Comparison of ENCODE assay signal across 8 mouse cellular contexts in genomic region chr13:48694090-48695064, GRCm38 (mm10). TPM values are rescaled to one million over a fixed set of nuclear protein-coding genes. Genes with fewer than 3 reads are reported as not detected.
DNase-seq lines count a peak whose midpoint lies in the region; ATAC-seq and TF ChIP-seq lines count a peak whose summit lies in the region.

No protein-coding gene starts in this region.

- 0 out of 2 replicates have a peak, but pooled peaks cover 11% of the 10 kb centered on the region for H3K27me3 ChIP-seq in kidney, embryonic 16.5 days (ENCODE audit: insufficient read depth, low read length)
- no peaks in the 10 kb centered on the region for H3K27me3 ChIP-seq in embryonic facial prominence, embryonic 14.5 days (replicated peaks; ENCODE audit: control insufficient read depth, insufficient read depth, low read length)
- H3K27me3 ChIP-seq in stomach, embryonic 14.5 days (ENCODE audit: control insufficient read depth, insufficient read depth, low read length) = no peaks in the 10 kb centered on the region

- no peak for TF ChIP-seq CTCF in left cerebral cortex, adult 2 months (IDR thresholded peaks at IDR 0.05)

- no peak overlapping the region for H3K9ac ChIP-seq in kidney, embryonic 16.5 days (replicated peaks; ENCODE audit: low read length)
- H3K9ac ChIP-seq in embryonic facial prominence, embryonic 14.5 days (ENCODE audit: low read depth, low read length) = no peak overlapping the region
- H3K9ac ChIP-seq in stomach, embryonic 14.5 days (replicated peaks; ENCODE audit: low read depth, low read length) = no peak overlapping the region

- ATAC-seq in kidney, embryonic 16.5 days (ENCODE audit: low FRiP score, low TSS enrichment) = peak; percentile 52; the same call in 1 of the 2 replicates
- ATAC-seq in embryonic facial prominence, embryonic 14.5 days (ENCODE audit: low read depth) = 0 out of 2 replicates have a peak, but pooled peaks have one; percentile 3
- ATAC-seq in stomach, embryonic 14.5 days (ENCODE audit: insufficient number of reproducible peaks, insufficient read depth, low FRiP score, low read depth) = peak; percentile 82
- no peak for ATAC-seq in monocyte, adult 5-6 weeks (replicated peaks; ENCODE audit: insufficient number of reproducible peaks, low FRiP score, low TSS enrichment, poor library complexity, severe bottlenecking)
- ATAC-seq in CD4-positive, CD25-positive, alpha-beta regulatory T cell, adult 4 months = no peak

- intact Hi-C loops in left cerebral cortex, adult 2 months (cut with DNase I) = no loop called here

- H3K27ac ChIP-seq in kidney, embryonic 16.5 days (ENCODE audit: low read length) = no peak overlapping the region
- peak overlapping the region; percentile 44; the same call in 1 of the 2 replicates for H3K27ac ChIP-seq in embryonic facial prominence, embryonic 14.5 days (replicated peaks; ENCODE audit: low read depth, low read length)
- H3K27ac ChIP-seq in left cerebral cortex, adult 2 months = no peak overlapping the region
- H3K27ac ChIP-seq in stomach, embryonic 14.5 days (ENCODE audit: low read length) = peak overlapping the region; percentile 92

- no peaks in the 10 kb centered on the region for H3K36me3 ChIP-seq in kidney, embryonic 16.5 days (ENCODE audit: insufficient read depth, low read length)
- no peaks in the 10 kb centered on the region for H3K36me3 ChIP-seq in embryonic facial prominence, embryonic 14.5 days (ENCODE audit: control insufficient read depth, insufficient read depth, low read length)
- no peaks in the 10 kb centered on the region for H3K36me3 ChIP-seq in stomach, embryonic 14.5 days (ENCODE audit: control insufficient read depth, insufficient read depth, low read length)

- peaks cover 9% of the 10 kb centered on the region for H3K9me3 ChIP-seq in kidney, embryonic 16.5 days (ENCODE audit: low read length)
- peaks cover 9% of the 10 kb centered on the region; the same call in 1 of the 2 replicates for H3K9me3 ChIP-seq in embryonic facial prominence, embryonic 14.5 days (ENCODE audit: control insufficient read depth, low read length)
- H3K9me3 ChIP-seq in stomach, embryonic 14.5 days (ENCODE audit: control insufficient read depth, low read depth, low read length) = no peaks in the 10 kb centered on the region

- DNase-seq in kidney, postnatal 36 days = no peak
- peak; percentile 73 for DNase-seq in embryonic facial prominence, embryonic 14.5 days (ENCODE audit: low spot score)
- DNase-seq in heart, adult 8-10 months (ENCODE audit: low spot score) = peak; percentile 36
- peak; percentile 43 to 58 for DNase-seq in left cerebral cortex, adult 2 months (ENCODE audit: extremely low spot score in 1 of 2, low spot score in 2 of 2)

- no peak overlapping the region for H3K4me3 ChIP-seq in kidney, embryonic 16.5 days (ENCODE audit: low read length)
- no peak overlapping the region for H3K4me3 ChIP-seq in embryonic facial prominence, embryonic 14.5 days (ENCODE audit: low read depth, low read length)
- H3K4me3 ChIP-seq in left cerebral cortex, adult 2 months = no peak overlapping the region
- H3K4me3 ChIP-seq in stomach, embryonic 14.5 days (ENCODE audit: low read depth, low read length) = 0 out of 2 replicates have a peak overlapping the region, but pooled peaks have one; percentile 3

- H3K4me1 ChIP-seq in kidney, embryonic 16.5 days (ENCODE audit: insufficient read depth, low read length) = peaks cover 7% of the 10 kb centered on the region; the same call in 1 of the 2 replicates
- peaks cover 16% of the 10 kb centered on the region for H3K4me1 ChIP-seq in embryonic facial prominence, embryonic 14.5 days (ENCODE audit: control insufficient read depth, insufficient read depth, low read length)
- H3K4me1 ChIP-seq in stomach, embryonic 14.5 days (ENCODE audit: control insufficient read depth, insufficient read depth, low read length) = peaks cover 38% of the 10 kb centered on the region

- H3K4me2 ChIP-seq in kidney, embryonic 16.5 days (replicated peaks; ENCODE audit: low read depth, low read length) = peak overlapping the region; percentile 4
- no peak overlapping the region for H3K4me2 ChIP-seq in embryonic facial prominence, embryonic 14.5 days (ENCODE audit: low read depth, low read length)
- H3K4me2 ChIP-seq in stomach, embryonic 14.5 days (replicated peaks; ENCODE audit: low read depth, low read length) = peak overlapping the region; percentile 25

- WGBS in kidney, embryonic 16.5 days = 27% methylated on average over 27 of the region's 27 CpGs
- 52% methylated on average over 27 of the region's 27 CpGs for WGBS in embryonic facial prominence, embryonic 14.5 days
- WGBS in stomach, embryonic 14.5 days = 17% methylated on average over 27 of the region's 27 CpGs

RNA-seq across cellular contexts. Expression of gene Barx1, which starts 31.6 kb away (rescaled TPM):
- 0.11 and 0.13 TPM in 2 replicates for polyA plus RNA-seq in kidney, embryonic 16.5 days (2015; fragmentation: Nextera tagmentation; extraction: Ambion mirVana)
- 30.9 and 34.4 TPM in 2 replicates for polyA plus RNA-seq in embryonic facial prominence, embryonic 14.5 days (2014; fragmentation: Nextera tagmentation; extraction: Ambion mirVana)
- total RNA-seq in heart, adult 8-10 months (2022) = not detected
- total RNA-seq in left cerebral cortex, adult 2 months (2021) = not detected
- polyA plus RNA-seq in stomach, embryonic 14.5 days (2014; fragmentation: Nextera tagmentation; extraction: Ambion mirVana) = 128 and 141 TPM in 2 replicates
- not detected in 3 replicates for total RNA-seq in monocyte, adult 5-6 weeks (2017)
- polyA plus RNA-seq in CD4-positive, CD25-positive, alpha-beta regulatory T cell, adult 4 months (2017; shearing (Covaris generic)) = not detected

Comparison
In these comparisons a context has a peak if more than half of its experiments do, and no peak if none do; other contexts are left out.
1. ATAC-seq: peak in kidney, embryonic 16.5 days (single experiment), embryonic facial prominence, embryonic 14.5 days (single experiment) and stomach, embryonic 14.5 days (single experiment); none in monocyte, adult 5-6 weeks (single experiment) and CD4-positive, CD25-positive, alpha-beta regulatory T cell, adult 4 months (single experiment).
2. H3K27ac ChIP-seq: peak in embryonic facial prominence, embryonic 14.5 days (single experiment) and stomach, embryonic 14.5 days (single experiment); none in kidney, embryonic 16.5 days (single experiment) and left cerebral cortex, adult 2 months (single experiment).
3. DNase-seq: peak in embryonic facial prominence, embryonic 14.5 days (single experiment), heart, adult 8-10 months (single experiment) and left cerebral cortex, adult 2 months (2 of 2); none in kidney, postnatal 36 days (0 of 2).
4. RNA of gene Barx1, which starts 31.6 kb away (polyA plus RNA-seq): 128 to 141 TPM in stomach, embryonic 14.5 days and 30.9 to 34.4 TPM in embryonic facial prominence, embryonic 14.5 days; 0.11 to 0.13 TPM in kidney, embryonic 16.5 days and not detected in CD4-positive, CD25-positive, alpha-beta regulatory T cell, adult 4 months; every median in the first group is over 10 times any median in the second.